Mouse (Mus musculus) bone marrow, adult 2 months (tissue): ENCODE data around the gene Podxl2.
A peak's percentile ranks its signal among the peaks of the same experiment; 100 is the strongest.

Experiments used
- CTCF ChIP-seq: fragments of 200-500 bp; IDR thresholded peaks from 2 replicates; pipeline ENCODE4 v1.5.1; 2011; ENCODE audit warnings: low read length, control low read depth; ENCODE audit not compliant: control insufficient read depth, insufficient read depth
- POLR2A ChIP-seq: fragments of 200-500 bp; IDR thresholded peaks from 2 replicates; pipeline ENCODE4 v1.6.1; 2011; ENCODE audit warnings: low read depth, mild to moderate bottlenecking, control low read depth, low read length, borderline replicate concordance; ENCODE audit not compliant: control insufficient read depth

- TF ChIP-seq CTCF, result peak; percentile 89
- no peak for TF ChIP-seq POLR2A
Observed at GRCm38 (mm10) chr6:88893559-88893958, 18.7 kb upstream of the Podxl2 start.
